Mouse (Mus musculus): ENCODE results near the gene Cenpe.

GRCm38 (mm10) chr3:135211805-135212657, at the start of gene Cenpe:
- peak; percentile 49; the same call in 1 of the 2 replicates for TF ChIP-seq POLR2A (IDR thresholded peaks at IDR 0.05; ENCODE audit: insufficient read depth, low read depth, low read length)
- peak; percentile 20; the same call in 1 of the 2 replicates for TF ChIP-seq CTCF (IDR thresholded peaks at IDR 0.05)

Measured in heart, adult 2 months (tissue).